Mouse (Mus musculus) embryonic fibroblast, embryonic 13.5 days (primary cell): ENCODE measurements around the gene Abhd17c. TPM values are rescaled to one million over a fixed set of nuclear protein-coding genes. Genes with fewer than 3 reads are reported as not detected.

Experiments
- H3K27ac ChIP-seq: 2 replicates; pipeline ENCODE4 v1.5.1; 2012; ENCODE audit warnings: low read length, control low read depth, inconsistent platforms; ENCODE audit not compliant: insufficient read depth
- H3K4me1 ChIP-seq: 2 replicates; pipeline ENCODE4 v1.6.1; 2011; ENCODE audit warnings: low read length; ENCODE audit not compliant: control insufficient read depth, insufficient read depth
- H3K4me3 ChIP-seq: 2 replicates; pipeline ENCODE4 v1.5.1; 2011; ENCODE audit warnings: mild to moderate bottlenecking, control low read depth, low read length; ENCODE audit not compliant: insufficient read depth
- CTCF ChIP-seq: IDR thresholded peaks from 2 replicates; pipeline ENCODE4 v1.5.1; 2011; ENCODE audit warnings: mild to moderate bottlenecking, control low read depth, low read length, moderate library complexity, borderline replicate concordance; ENCODE audit not compliant: insufficient read depth
- POLR2A ChIP-seq: IDR thresholded peaks from 2 replicates; pipeline ENCODE4 v1.6.1; 2011; ENCODE audit warnings: low read depth, mild to moderate bottlenecking, control low read depth, low read length, moderate library complexity
- polyA plus RNA-seq: library from polyadenylated mRNA; stranded (reverse); fragments of >200 nt; gene quantifications from 2 replicates; pipeline ENCODE4 v1.2.4, GENCODE M21; 2011; ENCODE audit warnings: low read depth; ENCODE audit not compliant: missing spikeins, insufficient read length

The Abhd17c gene
- polyA plus RNA-seq, 1 experiment: 35.6 TPM

GRCm38 (mm10) chr7:84121778-84122177, 29.9 kb downstream of the Abhd17c start:
- Histone ChIP-seq H3K27ac (no peak overlapping the region), H3K4me1 (peaks cover 13% of the 10 kb centered on the region), H3K4me3 (no peak overlapping the region)
- TF ChIP-seq CTCF (no peak), POLR2A (no peak)

- TF ChIP-seq POLR2A (no peak), CTCF (no peak)
- H3K27ac ChIP-seq: no peak overlapping the region
- peaks cover 7% of the 10 kb centered on the region; the same call in 1 of the 2 replicates for H3K4me1 ChIP-seq
Measured at GRCm38 (mm10) chr7:84120142-84120760, 31.4 kb downstream of the Abhd17c start.

GRCm38 (mm10) chr7:84119216-84120105, 32.2 kb downstream of the Abhd17c start:
- no peak overlapping the region for H3K27ac ChIP-seq
- no peak overlapping the region for H3K4me3 ChIP-seq
- peaks cover 7% of the 10 kb centered on the region; the same call in 1 of the 2 replicates for H3K4me1 ChIP-seq
- TF ChIP-seq CTCF (no peak), POLR2A (no peak)

More at GRCm38 (mm10) chr7:84120142-84120760, 31.4 kb downstream of the Abhd17c start:
- no peak overlapping the region for H3K4me3 ChIP-seq

GRCm38 (mm10) chr7:84117543-84118122, 34.1 kb downstream of the Abhd17c start:
- no peak for TF ChIP-seq POLR2A
- TF ChIP-seq CTCF: no peak
- Histone ChIP-seq H3K4me3 (no peak overlapping the region), H3K4me1 (peaks cover 7% of the 10 kb centered on the region; the same call in 1 of the 2 replicates), H3K27ac (0 out of 2 replicates have a peak overlapping the region, but pooled peaks have one; percentile 13)

- Histone ChIP-seq H3K4me1 (peaks cover 7% of the 10 kb centered on the region; the same call in 1 of the 2 replicates), H3K27ac (no peak overlapping the region), H3K4me3 (no peak overlapping the region)
- TF ChIP-seq POLR2A: no peak
- TF ChIP-seq CTCF: no peak
Measured at GRCm38 (mm10) chr7:84116621-84117542, 34.8 kb downstream of the Abhd17c start.

- Histone ChIP-seq H3K4me1 (0 out of 2 replicates have a peak, but pooled peaks cover 7% of the 10 kb centered on the region), H3K27ac (no peak overlapping the region), H3K4me3 (no peak overlapping the region)
- TF ChIP-seq CTCF: no peak
- no peak for TF ChIP-seq POLR2A
Measured at GRCm38 (mm10) chr7:84115385-84115784, 36.3 kb downstream of the Abhd17c start.

GRCm38 (mm10) chr7:84114775-84115174, 36.9 kb downstream of the Abhd17c start:
- no peak overlapping the region for H3K4me3 ChIP-seq
- TF ChIP-seq CTCF (no peak), POLR2A (no peak)
- H3K27ac ChIP-seq: no peak overlapping the region
- H3K4me1 ChIP-seq: 0 out of 2 replicates have a peak, but pooled peaks cover 7% of the 10 kb centered on the region

GRCm38 (mm10) chr7:84113035-84113390, 38.7 kb downstream of the Abhd17c start:
- 0 out of 2 replicates have a peak, but pooled peaks cover 6% of the 10 kb centered on the region for H3K4me1 ChIP-seq
- TF ChIP-seq CTCF (no peak), POLR2A (no peak)

More at GRCm38 (mm10) chr7:84113035-84113390, 38.7 kb downstream of the Abhd17c start:
- H3K27ac ChIP-seq: no peak overlapping the region
- H3K4me3 ChIP-seq: no peak overlapping the region
